8 mouse cellular contexts compared by ENCODE assay signal in genomic region chr5:38632463-38633449, GRCm38 (mm10). TPM values are rescaled to one million over a fixed set of nuclear protein-coding genes. Genes with fewer than 3 reads are reported as not detected.
A peak's percentile ranks its signal among the peaks of the same experiment; 100 is the strongest.
DNase-seq lines count a peak whose midpoint lies in the region; ATAC-seq and TF ChIP-seq lines count a peak whose summit lies in the region.

No protein-coding gene starts in this region.

- no peaks in the 10 kb centered on the region for H3K9me3 ChIP-seq in liver, embryonic 14.5 days (ENCODE audit: control insufficient read depth, low read length)
- H3K9me3 ChIP-seq in neural tube, embryonic 14.5 days (ENCODE audit: control insufficient read depth, low read length) = no peaks in the 10 kb centered on the region

- H3K36me3 ChIP-seq in liver, embryonic 14.5 days (replicated peaks; ENCODE audit: control insufficient read depth, insufficient read depth, low read depth) = no peaks in the 10 kb centered on the region
- H3K36me3 ChIP-seq in neural tube, embryonic 14.5 days (ENCODE audit: control insufficient read depth, insufficient read depth, low read length) = no peaks in the 10 kb centered on the region

- peak; percentile 77 for ATAC-seq in common myeloid progenitor, adult 5-6 weeks (replicated peaks; ENCODE audit: low read depth, poor library complexity, severe bottlenecking)
- no peak for ATAC-seq in liver, embryonic 14.5 days (ENCODE audit: insufficient read depth)
- ATAC-seq in neural tube, embryonic 14.5 days (ENCODE audit: low read depth) = peak; percentile 49; the same call in 1 of the 2 replicates

- H3K9ac ChIP-seq in liver, embryonic 14.5 days (replicated peaks) = no peak overlapping the region
- no peak overlapping the region for H3K9ac ChIP-seq in neural tube, embryonic 14.5 days (replicated peaks; ENCODE audit: low read depth, low read length)

- no peak overlapping the region for H3K4me2 ChIP-seq in liver, embryonic 14.5 days (ENCODE audit: low read depth)
- no peak overlapping the region for H3K4me2 ChIP-seq in neural tube, embryonic 14.5 days (ENCODE audit: low read depth, low read length)

- TF ChIP-seq CTCF in liver, embryonic 14.5 days (IDR thresholded peaks at IDR 0.05; ENCODE audit: low read depth) = peak; percentile 67

- no peak for TF ChIP-seq EP300 in liver, embryonic 14.5 days (IDR thresholded peaks at IDR 0.05; ENCODE audit: low read depth)

- 58% methylated on average over 13 of the region's 13 CpGs for WGBS in liver, embryonic 14.5 days (ENCODE audit: insufficient replicate concordance)
- 71% methylated on average over 13 of the region's 13 CpGs for WGBS in neural tube, embryonic 14.5 days

- H3K27ac ChIP-seq in liver, embryonic 14.5 days = no peak overlapping the region
- no peak overlapping the region for H3K27ac ChIP-seq in neural tube, embryonic 14.5 days (ENCODE audit: low read depth, low read length)

- DNase-seq in 3T3-L1 (ENCODE audit: low read depth, low spot score) (peak; percentile 90), ZHBTc4 (ENCODE audit: low read depth, low spot score) (peak; percentile 80)
- peak; percentile 75 for DNase-seq in gastrocnemius, postnatal 10 days
- peak; percentile 67 for DNase-seq in kidney, postnatal 14 days
- peak; percentile 19 to 41 (median 23) for DNase-seq in liver, embryonic 14.5 days (ENCODE audit: low read depth in 3 of 3, low spot score in 3 of 3)
- peak; percentile 85 for DNase-seq in testis, postnatal 10 days (ENCODE audit: low spot score)

- no peaks in the 10 kb centered on the region for H3K27me3 ChIP-seq in liver, embryonic 14.5 days (ENCODE audit: control insufficient read depth, insufficient read depth, low read length)
- H3K27me3 ChIP-seq in neural tube, embryonic 14.5 days (ENCODE audit: control insufficient read depth, insufficient read depth, low read length) = no peaks in the 10 kb centered on the region

- H3K4me3 ChIP-seq in liver, embryonic 14.5 days (ENCODE audit: insufficient read depth in 1 of 2, low read depth in 2 of 2, low read length in 2 of 2) = no peak overlapping the region
- no peak overlapping the region for H3K4me3 ChIP-seq in neural tube, embryonic 14.5 days (ENCODE audit: low read depth, low read length)

- no peaks in the 10 kb centered on the region for H3K4me1 ChIP-seq in liver, embryonic 14.5 days (replicated peaks; ENCODE audit: control insufficient read depth in 2 of 2, insufficient read depth in 2 of 2, low read length in 1 of 2)
- H3K4me1 ChIP-seq in neural tube, embryonic 14.5 days (ENCODE audit: control insufficient read depth, insufficient read depth, low read length) = no peaks in the 10 kb centered on the region

RNA-seq across cellular contexts. Expression of gene Zfp518b, which starts 51.9 kb away (rescaled TPM):
- 4.7 and 5.8 TPM in 2 replicates for total RNA-seq in common myeloid progenitor, adult 5-6 weeks (2017)
- 1 to 10 TPM; 5.1 to 7.2 TPM for total RNA-seq in gastrocnemius, postnatal 10 days (2021)
- 0.44 and 0.67 TPM in 2 replicates for polyA plus RNA-seq in liver, embryonic 14.5 days (2012; rRNA removed)
- polyA plus RNA-seq in liver, embryonic 14.5 days (2014; fragmentation: Nextera tagmentation; extraction: Ambion mirVana) = 1.2 and 2.0 TPM in 2 replicates
- 37.5 and 39.4 TPM in 2 replicates for polyA plus RNA-seq in neural tube, embryonic 14.5 days (2014; fragmentation: Nextera tagmentation; extraction: Ambion mirVana)

Comparison
In these comparisons a context has a peak if more than half of its experiments do, and no peak if none do; other contexts are left out.
1. DNase-seq: peak in every context shown above with its lines; median percentile 90 in 3T3-L1; 85 in testis, postnatal 10 days; 80 in ZHBTc4; 75 in gastrocnemius, postnatal 10 days; 67 in kidney, postnatal 14 days; 23 in liver, embryonic 14.5 days.